Mouse (Mus musculus): ENCODE results near the gene Tmem35b.

GRCm38 (mm10) chr4:127168914-127169345, 45.4 kb downstream of the Tmem35b start, which contains the start of gene Dlgap3:
- TF ChIP-seq POLR2A (IDR thresholded peaks at IDR 0.05; ENCODE audit: borderline replicate concordance, extremely low read depth, low read depth, low read length) (no peak), CTCF (IDR thresholded peaks at IDR 0.05; ENCODE audit: insufficient read depth, low read length) (no peak)

Measured in lung, adult 2 months (tissue).